Mouse (Mus musculus): Measurements from ENCODE around the gene Pla1a.

DNA sequence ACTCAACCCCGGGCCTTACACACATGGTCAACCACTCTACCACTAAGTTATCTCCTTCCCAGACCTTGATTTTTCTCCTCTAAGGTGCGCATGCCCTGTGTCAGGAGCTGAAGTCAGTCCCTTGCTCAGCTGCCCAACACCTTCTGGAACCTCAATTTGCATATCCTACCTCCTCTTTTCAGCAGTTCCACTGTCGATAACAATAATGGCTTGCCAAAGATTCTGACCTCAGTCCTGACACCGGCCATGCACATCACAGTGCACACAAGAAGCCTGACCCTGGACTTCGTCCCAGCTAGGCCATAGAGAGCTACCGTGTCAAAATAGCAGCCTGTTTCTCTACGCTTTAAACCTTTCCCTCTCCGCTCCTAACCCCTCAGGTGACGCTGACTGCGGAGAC is 59.5 kb downstream of the Pla1a start:
- TF ChIP-seq GATA1 (IDR thresholded peaks at IDR 0.05; ENCODE audit: borderline replicate concordance, low read length) (no peak), FLI1 (IDR thresholded peaks at IDR 0.05; ENCODE audit: low read length) (no peak)
